Mouse (Mus musculus) ES-E14 (cell line): Measurements from ENCODE around the gene Smg8. TPM values are rescaled to one million over a fixed set of nuclear protein-coding genes. Genes with fewer than 3 reads are reported as not detected.

ENCODE experiments used
- DNase-seq: peaks from one replicate; pipeline ENCODE4 v3.0.0-alpha.2; 2013; ENCODE audit warnings: low read depth, low spot score
- H3K27ac ChIP-seq: 2 replicates; pipeline ENCODE4 v1.5.1; 2012; ENCODE audit warnings: low read depth, mild to moderate bottlenecking, low read length, moderate library complexity, mixed read lengths; ENCODE audit not compliant: poor library complexity, insufficient read depth, severe bottlenecking
- H3K36me3 ChIP-seq: 2 replicates; pipeline ENCODE4 v1.6.1; 2012; ENCODE audit warnings: mild to moderate bottlenecking, low read length, moderate library complexity, mixed read lengths; ENCODE audit not compliant: control insufficient read depth, poor library complexity, insufficient read depth, severe bottlenecking
- H3K4me1 ChIP-seq, 2 experiments: fragments of 150-350 bp in 1 of 2; sonication (generic) in 1 of 2; 2 replicates each; pipeline ENCODE4 v1.6.1; 2012; ENCODE audit warnings: low read length in 2 of 2, mild to moderate bottlenecking in 1 of 2, mixed read lengths in 1 of 2; ENCODE audit not compliant: control insufficient read depth in 2 of 2, insufficient read depth in 2 of 2, poor library complexity in 1 of 2
- H3K4me3 ChIP-seq, 2 experiments: fragments of 150-350 bp in 1 of 2; sonication (generic) in 1 of 2; 2 replicates each; pipeline ENCODE4 v1.5.1; 2012; ENCODE audit warnings: low read length in 2 of 2, low read depth in 1 of 2, mild to moderate bottlenecking in 1 of 2, mixed read lengths in 1 of 2; ENCODE audit not compliant: insufficient read depth in 1 of 2, poor library complexity in 1 of 2, severe bottlenecking in 1 of 2
- H3K9ac ChIP-seq: 2 replicates; pipeline ENCODE4 v1.6.1; 2012; ENCODE audit warnings: low read depth, mild to moderate bottlenecking, low read length, mixed read lengths; ENCODE audit not compliant: poor library complexity, insufficient read depth, severe bottlenecking
- H3K9me3 ChIP-seq: fragments of 150-350 bp; sonication (generic); 2 replicates; pipeline ENCODE4 v1.6.1; 2012; ENCODE audit warnings: low read depth, mild to moderate bottlenecking, low read length; ENCODE audit not compliant: control insufficient read depth, insufficient read depth
- CHD2 ChIP-seq: IDR thresholded peaks from 2 replicates; pipeline ENCODE4 v1.6.1; 2014; ENCODE audit warnings: mild to moderate bottlenecking, low read depth, low read length, inconsistent platforms
- HCFC1 ChIP-seq: IDR thresholded peaks from 2 replicates; pipeline ENCODE4 v1.6.1; 2012; ENCODE audit warnings: low read length, inconsistent platforms, borderline replicate concordance; ENCODE audit not compliant: insufficient read depth
- MAFK ChIP-seq: IDR thresholded peaks from 2 replicates; pipeline ENCODE4 v1.6.1; 2014; ENCODE audit warnings: mild to moderate bottlenecking, low read depth, low read length, inconsistent platforms; ENCODE audit not compliant: insufficient read depth
- ZC3H11A ChIP-seq: IDR thresholded peaks from 2 replicates; pipeline ENCODE4 v1.6.1; 2012; ENCODE audit warnings: low read depth, mild to moderate bottlenecking, inconsistent platforms, low read length, borderline replicate concordance
- ZNF384 ChIP-seq: IDR thresholded peaks from 2 replicates; pipeline ENCODE4 v1.6.1; 2012; ENCODE audit warnings: low read depth, low read length, inconsistent platforms
- in situ Hi-C, 2 experiments: fragments of 600-800 bp; cut with MboI; formaldehyde crosslinking; loops; one replicate each; pipeline ENCODE4 v1.15.1; 2025; ENCODE audit warnings: low sequenced_read_pairs in 2 of 2, inconsistent platforms in 1 of 2; ENCODE audit not compliant: unreplicated experiment in 2 of 2
- total RNA-seq: library from RNA; depleted of rRNA; stranded (reverse); fragments of 300-350 nt; gene quantifications from 2 replicates; pipeline ENCODE4 v1.2.3, GENCODE M21; 2012

Gene Smg8
- total RNA-seq, 1 experiment = 33.5 TPM

DNA sequence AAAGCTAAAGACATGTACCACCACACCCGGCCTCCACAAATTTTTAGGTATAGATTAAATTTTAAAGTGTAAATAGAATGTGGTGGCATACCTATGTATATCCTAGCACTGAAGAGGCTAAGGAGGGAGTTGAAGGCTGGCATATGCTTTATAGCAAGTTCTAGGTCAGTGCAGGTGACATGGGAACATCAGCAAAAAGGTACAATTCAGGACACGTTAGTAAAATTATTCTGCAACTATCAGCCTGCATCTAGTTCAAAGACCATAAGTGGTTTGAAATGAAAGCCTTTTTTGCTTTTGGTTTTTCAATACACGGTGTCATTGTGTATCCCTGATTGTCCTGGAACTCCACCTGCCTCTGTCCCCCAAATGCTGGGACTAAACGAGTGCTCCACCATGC, 39.0 kb upstream of the Smg8 start:
- Histone ChIP-seq H3K9me3 (no peaks in the 10 kb centered on the region), H3K4me1 (peaks cover 0 to 4% of the 10 kb centered on the region in 2 experiments; a peak in 1 of 4 replicates), H3K4me3 (peak overlapping the region in 1 of 2 experiments; percentile 87; a peak in 1 of 4 replicates), H3K36me3 (peaks cover 16% of the 10 kb centered on the region), H3K9ac (no peak overlapping the region), H3K27ac (no peak overlapping the region)
- in situ Hi-C loops = no loop called here
- no peak for TF ChIP-seq ZNF384
- DNase-seq = no peak

DNA sequence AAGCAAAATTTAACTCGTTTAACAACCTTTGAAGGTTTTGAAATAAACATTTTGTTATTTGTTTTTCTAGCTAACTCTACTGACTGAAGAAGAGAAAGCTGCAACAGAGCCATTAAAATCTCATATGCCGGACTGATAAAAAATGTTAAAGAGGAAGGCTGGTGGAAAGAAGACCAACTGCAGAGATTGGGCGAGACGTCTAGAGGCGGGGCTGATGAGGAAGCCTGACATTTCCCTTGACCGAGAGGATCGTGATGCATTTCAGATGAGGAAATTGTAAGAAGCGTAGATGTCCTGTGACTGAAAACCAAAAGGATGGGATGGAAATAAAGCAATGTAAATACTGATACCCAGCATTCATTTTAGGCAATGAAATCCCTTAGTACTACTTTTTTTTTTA, 35.3 kb upstream of the Smg8 start:
- DNase-seq = no peak
- in situ Hi-C loops = no loop called here
- TF ChIP-seq ZNF384 (no peak), ZC3H11A (no peak), CHD2 (no peak), HCFC1 (no peak)

DNA sequence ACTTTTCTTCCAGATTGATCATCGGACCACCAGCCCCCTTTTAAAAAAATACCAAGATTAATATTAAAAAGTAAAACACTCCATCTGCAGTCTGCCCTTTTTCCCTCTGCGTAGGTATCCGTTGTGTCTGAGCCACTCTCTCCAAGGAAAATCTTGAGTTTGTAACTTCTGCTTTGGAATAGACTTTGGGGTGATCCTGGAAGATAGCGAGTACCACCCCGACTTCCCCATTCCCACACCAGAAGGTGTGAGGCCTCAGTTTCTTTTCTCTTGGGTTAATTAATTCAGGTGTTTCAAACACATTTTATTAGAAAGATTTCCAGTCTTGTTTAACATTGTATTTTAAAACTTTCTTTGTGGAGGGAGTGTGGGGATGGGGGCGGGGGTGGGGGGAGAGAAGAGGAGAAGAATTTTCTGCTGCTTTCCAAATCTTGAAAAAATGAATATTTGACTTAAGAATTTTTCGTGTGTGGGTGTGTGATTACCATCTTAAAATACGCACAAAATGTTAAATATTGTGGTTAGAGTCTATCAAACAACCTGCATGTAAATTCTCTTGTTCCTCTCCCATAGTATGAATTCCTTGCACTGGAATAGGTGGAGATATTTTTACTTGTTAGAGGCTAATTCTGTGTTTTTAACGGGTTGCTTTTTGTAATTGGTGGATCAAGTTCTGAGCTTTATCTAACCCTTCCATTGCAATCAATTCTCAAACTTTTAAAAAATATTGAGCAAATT, 23.8 kb upstream of the Smg8 start:
- Histone ChIP-seq H3K27ac (no peak overlapping the region; the same call in 1 of the 2 replicates), H3K9ac (peak overlapping the region; percentile 98; the same call in 1 of the 2 replicates), H3K4me1 (peaks cover 0 to 9% of the 10 kb centered on the region in 2 experiments; a peak in 1 of 4 replicates), H3K9me3 (no peaks in the 10 kb centered on the region), H3K4me3 (peak overlapping the region; percentile 92 to 94), H3K36me3 (peaks cover 2% of the 10 kb centered on the region; the same call in 1 of the 2 replicates)
- in situ Hi-C loops = no loop called here
- DNase-seq = no peak
- TF ChIP-seq MAFK (no peak), ZNF384 (no peak), ZC3H11A (no peak), HCFC1 (no peak), CHD2 (no peak)

More for the DNA sequence above, 35.3 kb upstream of the Smg8 start:
- Histone ChIP-seq H3K9ac (no peak overlapping the region), H3K27ac (no peak overlapping the region), H3K36me3 (peaks cover 10% of the 10 kb centered on the region), H3K9me3 (no peaks in the 10 kb centered on the region), H3K4me1 (no peaks in the 10 kb centered on the region), H3K4me3 (no peak overlapping the region)

DNA sequence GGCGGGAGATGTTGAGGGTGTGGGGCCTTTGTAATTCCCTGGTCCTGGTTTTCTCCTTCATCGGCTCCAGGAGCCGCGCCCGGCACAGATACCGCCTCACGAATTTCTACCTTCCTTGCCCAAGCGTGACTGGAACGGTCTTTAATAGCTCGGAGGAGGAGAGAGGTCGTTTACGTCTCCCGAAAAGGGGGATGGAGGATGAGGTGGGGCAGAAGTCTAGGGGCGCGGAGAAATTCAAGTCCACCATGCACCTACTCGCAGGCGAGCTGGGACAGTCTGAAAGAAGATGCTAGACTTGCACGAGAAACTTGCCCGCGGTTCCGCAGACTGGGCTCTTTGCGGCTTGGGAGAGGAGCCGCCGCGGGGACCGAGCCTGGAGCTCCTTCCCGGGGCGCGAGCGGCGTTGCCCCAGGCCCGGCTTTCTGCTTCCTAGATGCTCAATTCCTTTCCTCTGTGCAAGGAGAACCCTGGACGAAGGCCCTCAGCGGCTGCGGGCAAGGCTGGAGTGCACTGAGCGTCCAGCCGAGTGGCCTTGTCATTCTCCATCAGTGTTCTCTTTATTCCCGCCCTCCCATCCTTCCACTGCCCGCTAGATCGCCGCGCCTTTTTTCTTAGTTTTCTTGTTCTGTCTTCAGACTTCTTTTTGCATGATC, 23.1 kb upstream of the Smg8 start:
- peak overlapping the region; percentile 98 for H3K9ac ChIP-seq
- TF ChIP-seq MAFK (no peak), CHD2 (no peak), ZNF384 (no peak), HCFC1 (no peak), ZC3H11A (no peak)
- in situ Hi-C loops = no loop called here
- peaks cover 0 to 9% of the 10 kb centered on the region in 2 experiments; a peak in 1 of 4 replicates for H3K4me1 ChIP-seq
- peak overlapping the region; percentile 92 to 94 for H3K4me3 ChIP-seq
- peak overlapping the region; percentile 91 for H3K27ac ChIP-seq
- H3K9me3 ChIP-seq = no peaks in the 10 kb centered on the region
- peaks cover 2% of the 10 kb centered on the region; the same call in 1 of the 2 replicates for H3K36me3 ChIP-seq
- DNase-seq = no peak
